Mouse (Mus musculus) frontal cortex, adult 2 months (tissue): ENCODE results near the gene Ispd. TPM values are rescaled to one million over a fixed set of nuclear protein-coding genes. Genes with fewer than 3 reads are reported as not detected.
A peak's percentile ranks its signal among the peaks of the same experiment; 100 is the strongest.

Source experiments
- DNase-seq, 2 experiments: peaks; one replicate each; pipeline ENCODE4 v3.0.0; 2022; ENCODE audit warnings: low spot score in 1 of 2; ENCODE audit errors: extremely low spot score in 1 of 2
- polyA plus RNA-seq: library from polyadenylated mRNA; depleted of rRNA; stranded (reverse); fragments of >200 nt; gene quantifications from 2 replicates; pipeline ENCODE4 v1.2.3, GENCODE M21; 2012

Ispd gene
- polyA plus RNA-seq, 1 experiment = 6.0 TPM

- peak in 1 of 2 experiments; percentile 7 for DNase-seq
Measured at GRCm38 (mm10) chr12:36457726-36458125, 76.5 kb downstream of the Ispd start.

GRCm38 (mm10) chr12:36468325-36469044 is 87.2 kb downstream of the Ispd start:
- no peak for DNase-seq

- DNase-seq = peak in 1 of 2 experiments; percentile 30
Measured at GRCm38 (mm10) chr12:36471411-36471810, 90.2 kb downstream of the Ispd start.

DNA sequence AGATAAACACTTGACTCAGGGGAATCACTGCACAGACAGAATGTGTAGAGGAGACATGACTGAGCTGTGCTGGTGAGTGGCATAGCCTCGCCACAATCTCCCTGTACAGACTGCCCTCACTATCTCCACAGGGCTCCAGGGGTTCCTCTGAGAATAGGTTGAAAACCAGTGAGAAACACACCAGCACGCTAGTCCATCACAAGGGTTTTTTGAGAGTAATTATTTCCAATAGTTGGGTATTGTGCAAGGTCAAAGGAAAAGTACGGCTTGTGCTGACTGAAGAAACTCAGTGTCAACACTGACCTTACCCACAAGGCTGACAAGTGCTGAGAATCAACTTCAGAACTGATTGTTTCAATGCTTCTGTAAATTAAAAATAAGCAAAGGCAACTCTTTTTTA is 92.9 kb downstream of the Ispd start:
- DNase-seq = no peak

DNA sequence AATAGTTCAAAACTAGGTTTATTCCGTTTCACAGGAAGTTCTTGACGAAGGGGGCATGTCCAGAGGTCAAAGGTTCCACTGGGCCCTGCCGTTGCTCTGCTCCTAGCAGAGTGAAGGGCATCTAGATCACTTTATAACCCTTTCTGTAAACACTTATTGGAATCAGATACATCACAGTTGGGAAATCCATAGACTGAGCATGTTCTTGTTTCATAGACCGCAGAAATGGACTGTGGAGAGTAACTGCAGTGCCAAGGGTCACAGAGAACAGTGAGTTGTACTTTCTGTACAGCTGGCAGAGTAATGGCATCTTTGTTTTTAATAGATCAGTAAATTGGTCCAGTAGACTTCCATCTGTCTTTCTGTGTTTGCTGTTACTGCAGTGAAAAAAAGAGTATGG is 94.0 kb downstream of the Ispd start:
- DNase-seq = no peak

DNA sequence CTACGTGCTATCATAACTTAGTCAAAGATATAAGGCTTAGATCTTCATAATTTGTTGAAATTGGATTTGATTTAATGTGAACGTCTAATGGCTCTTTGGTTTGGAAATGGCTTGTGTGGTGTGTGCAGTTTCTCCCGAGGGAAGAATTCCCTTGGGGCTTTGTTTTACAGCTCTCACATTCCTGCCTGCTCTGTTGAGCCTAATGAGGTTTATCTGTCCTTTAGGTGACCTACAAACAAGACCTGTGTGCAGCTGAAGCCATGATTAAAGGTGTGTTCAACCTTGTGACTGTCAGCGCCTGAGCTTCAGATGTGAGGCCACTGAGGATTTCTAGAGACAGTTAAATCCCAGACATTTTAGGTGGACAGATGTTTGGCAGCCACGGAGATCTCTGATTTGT is 95.2 kb downstream of the Ispd start:
- DNase-seq = no peak

GRCm38 (mm10) chr12:36477501-36477900 is 96.3 kb downstream of the Ispd start:
- DNase-seq = no peak

DNA sequence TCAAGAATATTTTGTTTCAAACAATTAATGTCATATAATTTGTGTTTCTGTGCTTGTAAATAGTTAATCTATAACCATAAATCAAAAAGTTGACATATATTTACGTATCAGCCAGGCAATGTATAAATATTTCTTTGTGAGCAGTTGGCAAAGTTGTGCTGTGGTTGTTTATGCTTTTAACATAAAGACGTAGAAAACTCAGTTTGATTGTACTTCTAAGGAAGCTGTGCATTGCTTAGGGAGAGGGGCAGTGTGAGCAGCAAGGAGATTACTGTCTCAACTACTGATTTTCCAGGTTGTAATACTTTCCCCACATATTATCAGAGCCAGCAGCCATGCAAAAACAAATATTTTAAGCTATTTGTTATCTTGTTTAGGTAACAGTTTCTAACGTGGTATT is 96.7 kb downstream of the Ispd start:
- DNase-seq = no peak

GRCm38 (mm10) chr12:36481742-36482141 is 100.5 kb downstream of the Ispd start:
- no peak for DNase-seq

DNA sequence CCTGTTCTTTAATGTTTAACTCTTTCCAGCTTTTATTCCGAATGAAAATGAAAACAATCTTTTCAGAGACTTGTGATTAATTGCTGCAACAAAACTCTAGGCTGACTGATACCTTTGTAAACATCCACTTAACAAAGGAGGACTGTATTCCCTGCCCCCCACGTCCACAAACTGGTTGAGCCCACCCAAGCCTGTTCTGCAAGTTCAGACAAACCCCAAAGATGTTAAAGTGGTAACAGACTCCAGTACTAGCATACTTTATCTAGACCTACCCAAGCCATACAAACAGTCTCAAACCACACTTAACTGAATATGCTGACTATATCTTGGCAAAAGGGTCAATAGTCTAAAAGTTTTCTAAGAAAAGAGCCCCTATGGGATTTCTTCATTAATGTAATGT is 102.1 kb downstream of the Ispd start:
- no peak for DNase-seq

GRCm38 (mm10) chr12:36497565-36497964 is 116.3 kb downstream of the Ispd start:
- DNase-seq = no peak

DNA sequence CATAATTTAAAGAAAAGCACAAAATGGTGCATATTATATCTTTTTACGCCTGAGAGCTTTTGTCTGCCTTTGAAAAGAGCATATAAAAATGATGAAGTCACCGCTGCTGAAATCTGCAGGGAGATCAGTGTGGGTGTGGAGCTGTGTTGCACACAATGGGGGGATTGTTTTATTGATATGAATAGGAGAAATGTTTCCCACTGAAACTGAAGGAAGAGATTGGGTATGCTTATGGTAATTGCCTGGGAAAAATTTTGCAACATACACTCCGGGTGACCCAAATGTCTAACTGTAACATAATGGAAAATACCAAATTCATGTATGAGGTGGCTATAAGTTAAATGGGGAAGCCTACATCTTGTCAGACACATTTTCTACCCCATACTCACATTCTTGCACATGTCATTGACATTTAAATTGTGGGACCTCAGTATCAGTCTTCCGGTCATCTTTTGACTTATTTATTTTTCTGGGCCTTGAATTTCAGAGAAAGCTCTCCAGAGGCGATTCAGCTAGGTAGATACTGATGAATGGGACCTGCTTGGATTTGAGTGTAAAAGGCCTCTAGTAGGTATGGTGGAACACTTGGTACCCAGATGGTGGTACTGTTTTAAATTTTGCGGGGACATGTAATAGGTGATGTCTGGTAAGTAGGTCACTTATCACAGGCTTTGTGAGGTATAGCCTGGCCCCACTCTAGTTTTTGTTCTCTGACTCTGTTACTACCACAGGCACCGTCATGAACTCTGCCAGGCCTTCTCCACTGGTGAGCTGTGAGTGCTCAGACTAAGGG is 126.1 kb downstream of the Ispd start:
- DNase-seq = peak in 1 of 2 experiments; percentile 6

DNA sequence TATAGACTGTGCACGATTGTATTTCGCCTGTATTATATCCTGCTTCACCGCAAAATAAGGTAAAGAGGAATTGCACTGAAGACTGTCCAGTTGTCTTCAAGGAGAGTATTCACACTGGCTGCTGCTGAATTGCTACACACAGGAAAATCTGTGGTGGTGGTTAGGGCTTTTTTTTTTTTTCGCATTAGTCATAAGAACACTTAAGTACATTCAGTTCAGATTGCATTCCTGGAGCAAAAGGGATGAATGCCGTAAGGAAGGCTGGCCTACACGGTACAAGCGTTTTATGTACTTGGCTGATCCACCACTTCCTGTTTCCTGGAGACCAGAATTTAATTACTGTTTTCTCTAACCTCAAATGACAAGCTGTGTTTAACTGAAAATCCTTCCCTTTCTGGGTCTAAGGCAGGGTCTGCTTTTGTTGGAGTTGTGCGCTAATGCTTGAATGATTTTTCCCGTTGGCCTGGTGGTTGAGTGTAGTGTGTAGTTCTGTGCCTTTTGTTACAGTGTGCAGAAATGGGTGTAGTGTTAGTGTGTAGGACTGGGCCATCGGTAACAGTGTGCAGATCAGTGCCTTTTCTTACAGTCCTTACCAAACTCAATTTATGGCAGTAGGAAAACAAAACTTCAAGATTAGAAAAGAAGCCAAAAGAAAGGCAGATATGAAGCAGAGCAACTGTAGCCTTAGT is 128.8 kb downstream of the Ispd start:
- peak in 1 of 2 experiments; percentile 4 for DNase-seq

- DNase-seq = no peak
Measured at GRCm38 (mm10) chr12:36521774-36522173, 140.5 kb downstream of the Ispd start.

- DNase-seq = no peak
Measured at GRCm38 (mm10) chr12:36523515-36523914, 142.3 kb downstream of the Ispd start.

- no peak for DNase-seq
Measured at GRCm38 (mm10) chr12:36530920-36531319, 149.7 kb downstream of the Ispd start.

GRCm38 (mm10) chr12:36531421-36532072 is 150.3 kb downstream of the Ispd start:
- no peak for DNase-seq

DNA sequence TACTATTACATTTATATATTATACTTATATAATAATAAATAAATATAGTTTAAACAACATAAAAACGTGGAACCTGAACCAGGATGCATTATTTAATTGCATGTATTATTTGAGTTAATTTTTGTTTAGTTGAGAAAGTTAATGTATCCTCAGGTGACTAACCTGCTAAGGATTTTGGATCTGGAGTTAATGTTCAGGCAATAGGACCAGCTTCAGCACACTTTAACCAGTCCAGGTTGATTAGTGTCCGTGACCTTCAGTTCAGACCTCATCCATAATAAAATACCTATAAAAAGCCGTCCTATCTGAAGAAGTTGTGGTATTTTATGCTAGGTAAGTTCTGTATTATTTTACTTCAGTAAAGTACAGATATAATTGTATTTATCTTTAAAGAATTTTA is 151.3 kb downstream of the Ispd start:
- DNase-seq = no peak

DNA sequence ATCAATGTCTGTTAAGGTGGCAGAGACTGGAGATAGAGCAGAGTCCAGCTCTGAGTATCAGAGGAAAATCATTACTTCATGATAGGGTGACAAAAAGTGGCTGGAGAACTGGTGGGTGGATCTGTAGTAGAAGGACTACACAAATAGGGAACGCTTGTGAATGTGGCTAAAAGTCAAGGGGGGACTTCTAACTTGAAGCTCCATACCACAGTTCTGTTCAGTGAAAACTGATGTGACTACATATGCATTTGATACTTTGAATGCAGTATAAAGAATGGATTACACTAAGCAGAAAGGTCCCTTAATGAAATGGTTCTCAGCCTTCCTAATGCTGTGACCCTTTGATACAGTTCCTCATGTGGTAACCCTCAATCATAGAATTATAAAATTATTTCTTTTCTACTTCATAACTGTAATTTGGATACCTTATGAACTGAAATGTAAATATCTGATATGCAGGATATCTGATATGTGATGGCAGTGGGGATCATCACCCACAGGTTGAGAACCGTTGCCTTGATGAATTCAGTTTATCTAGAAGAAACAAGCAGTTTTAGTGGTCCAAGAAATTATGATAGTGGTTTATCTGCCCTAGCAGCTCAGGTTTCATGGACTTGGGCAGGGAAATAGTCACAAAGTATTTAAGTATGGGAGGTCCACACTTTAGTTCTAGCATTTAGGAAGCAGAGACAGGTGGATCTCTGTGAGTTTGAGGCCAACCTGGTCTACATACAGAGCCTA is 152.1 kb downstream of the Ispd start:
- no peak for DNase-seq

GRCm38 (mm10) chr12:36534589-36534988 is 153.3 kb downstream of the Ispd start:
- DNase-seq = peak; percentile 8 to 22
